Mouse (Mus musculus): ENCODE measurements at regions not wholly inside any gene's neighbourhood (a gene's known extent, or its start where the extent isn't known, plus 50 kb on each side); places are given as distances from the start of the nearest gene placed in this dataset.

DNA sequence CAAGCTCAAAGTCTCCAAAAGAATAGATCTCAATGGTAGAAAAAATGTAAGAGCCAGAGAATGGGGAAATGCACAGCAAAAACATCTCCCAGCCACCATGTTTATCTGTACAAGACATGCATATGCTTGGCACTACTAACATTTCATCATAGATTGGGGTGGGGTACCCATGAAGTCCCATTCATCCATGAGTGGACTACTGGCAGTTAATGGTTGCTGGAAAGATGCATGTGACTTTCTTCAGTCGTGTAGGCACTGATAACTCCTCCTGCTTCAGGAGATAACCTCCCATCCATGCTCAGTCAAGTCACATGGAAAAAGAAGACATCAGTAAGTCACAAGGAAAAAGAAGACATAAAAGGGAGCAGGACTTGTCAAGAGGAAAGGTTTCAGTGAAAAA lies 65.3 kb downstream of the Lpar4 start:
- H3K36me3 ChIP-seq (ENCODE audit: control insufficient read depth, insufficient read depth, low read length, poor library complexity, severe bottlenecking) = no peaks in the 10 kb centered on the region
- H3K27me3 ChIP-seq (ENCODE audit: control insufficient read depth, insufficient read depth, low read length, poor library complexity, severe bottlenecking) = no peaks in the 10 kb centered on the region
- no peak for DNase-seq (ENCODE audit: low read depth, low spot score)

DNA sequence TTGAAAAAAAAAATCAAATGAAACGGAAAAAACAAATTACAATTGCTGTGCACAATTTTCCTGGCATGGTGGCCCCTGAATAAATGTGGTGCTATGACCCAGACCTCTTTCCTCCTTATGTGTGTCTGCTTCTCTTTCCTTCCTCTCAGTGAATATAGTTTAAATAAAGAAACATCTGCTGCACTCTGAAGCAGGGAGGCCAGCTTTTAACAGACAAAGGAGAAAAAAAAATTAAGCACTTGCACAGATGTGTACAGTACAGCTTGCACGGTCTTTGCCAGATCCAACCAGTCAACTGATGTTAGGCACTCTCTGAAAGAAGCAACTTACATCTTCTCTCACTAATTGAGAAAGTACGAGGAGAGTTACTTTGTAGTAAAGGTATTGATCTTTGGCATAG lies 66.4 kb downstream of the Lpar4 start:
- DNase-seq (ENCODE audit: low read depth, low spot score) = no peak
- no peaks in the 10 kb centered on the region for H3K27me3 ChIP-seq (ENCODE audit: control insufficient read depth, insufficient read depth, low read length, poor library complexity, severe bottlenecking)
- H3K36me3 ChIP-seq (ENCODE audit: control insufficient read depth, insufficient read depth, low read length, poor library complexity, severe bottlenecking) = no peaks in the 10 kb centered on the region

DNA sequence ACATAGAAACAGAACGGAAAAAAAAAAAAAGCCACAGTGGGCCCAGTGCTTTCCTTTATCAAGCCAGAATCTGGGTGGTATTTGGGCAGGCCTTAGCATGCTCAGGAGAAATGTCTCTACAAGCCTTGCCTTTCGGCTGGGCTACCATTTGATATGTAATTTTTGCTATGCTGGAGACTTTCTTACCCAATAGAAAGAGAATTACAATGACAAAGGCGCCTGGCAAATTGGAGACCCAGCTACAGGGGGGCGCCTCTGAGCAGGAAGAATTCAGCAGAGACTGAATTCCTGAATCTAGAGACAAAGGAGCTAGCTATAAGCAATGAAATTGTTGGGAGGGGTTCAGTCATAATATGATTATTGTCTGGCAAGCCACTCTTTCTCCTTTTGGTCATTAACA lies 67.4 kb downstream of the Lpar4 start:
- Histone ChIP-seq H3K36me3 (ENCODE audit: control insufficient read depth, insufficient read depth, low read length, poor library complexity, severe bottlenecking) (no peaks in the 10 kb centered on the region), H3K27me3 (ENCODE audit: control insufficient read depth, insufficient read depth, low read length, poor library complexity, severe bottlenecking) (no peaks in the 10 kb centered on the region)
- no peak for DNase-seq (ENCODE audit: low read depth, low spot score)

DNA sequence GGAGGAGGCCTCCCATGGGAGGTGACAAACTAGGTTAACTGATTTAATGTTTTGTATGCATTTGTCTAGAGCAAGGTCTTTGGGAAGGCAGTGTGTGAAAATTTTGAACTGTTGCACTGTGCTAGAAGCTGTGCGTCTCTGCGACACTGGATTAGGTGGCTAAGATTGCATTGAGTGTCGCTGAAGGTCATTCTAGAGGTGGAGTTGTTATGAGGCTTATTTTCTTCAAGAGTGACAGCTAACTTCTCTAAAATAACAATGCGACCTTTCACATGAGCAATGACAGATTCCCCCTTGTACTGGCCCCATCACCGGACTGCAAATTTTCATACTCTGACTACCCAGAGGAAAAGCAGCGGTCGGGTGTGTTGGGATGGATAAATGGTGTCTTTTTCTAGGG lies 83.8 kb upstream of the P2ry10 start:
- DNase-seq (ENCODE audit: low read depth, low spot score) = no peak
- Histone ChIP-seq H3K36me3 (ENCODE audit: control insufficient read depth, insufficient read depth, low read length, poor library complexity, severe bottlenecking) (no peaks in the 10 kb centered on the region), H3K27me3 (ENCODE audit: control insufficient read depth, insufficient read depth, low read length, poor library complexity, severe bottlenecking) (no peaks in the 10 kb centered on the region)

DNA sequence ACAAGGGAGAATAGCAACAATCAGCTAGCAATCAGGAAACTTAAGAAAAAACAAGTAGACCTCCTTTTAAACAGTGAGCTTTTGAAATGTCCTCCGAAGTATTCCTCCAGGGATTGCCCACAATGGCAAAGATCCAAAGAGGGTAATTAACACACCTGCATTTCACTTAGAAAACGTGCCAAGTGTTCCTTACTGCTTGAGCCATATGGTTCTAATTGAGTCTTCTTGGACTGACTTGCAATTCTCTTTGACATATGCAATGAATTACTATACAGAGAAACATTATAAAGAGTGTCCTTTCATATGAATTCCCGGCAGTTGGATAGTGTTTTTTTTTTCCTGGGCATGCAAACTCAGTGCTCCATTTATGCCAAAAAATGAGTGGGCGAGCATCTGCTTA lies 79.3 kb upstream of the P2ry10 start:
- DNase-seq (ENCODE audit: low read depth, low spot score) = no peak
- H3K36me3 ChIP-seq (ENCODE audit: control insufficient read depth, insufficient read depth, low read length, poor library complexity, severe bottlenecking) = no peaks in the 10 kb centered on the region
- H3K27me3 ChIP-seq (ENCODE audit: control insufficient read depth, insufficient read depth, low read length, poor library complexity, severe bottlenecking) = no peaks in the 10 kb centered on the region

DNA sequence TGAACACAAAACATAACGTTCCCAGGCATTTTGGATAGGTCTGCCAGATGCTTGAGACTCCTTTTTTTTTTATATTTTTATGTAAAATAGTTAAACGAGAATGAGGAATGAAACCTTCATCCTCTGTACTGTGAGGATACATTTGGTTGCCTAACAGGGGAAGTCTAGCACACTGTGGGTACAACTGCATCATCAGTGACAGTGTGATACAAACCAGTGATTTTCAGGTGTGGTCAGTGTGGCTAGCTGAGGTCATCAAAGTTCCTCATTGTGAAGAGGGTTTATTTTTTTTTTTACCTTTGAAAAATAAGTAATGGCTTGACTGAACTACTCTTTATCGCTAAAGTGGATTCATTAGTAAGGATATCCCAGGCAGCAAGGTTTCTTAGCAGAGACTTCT lies 75.7 kb upstream of the P2ry10 start:
- H3K36me3 ChIP-seq (ENCODE audit: control insufficient read depth, insufficient read depth, low read length, poor library complexity, severe bottlenecking) = no peaks in the 10 kb centered on the region
- peak; percentile 63 for DNase-seq (ENCODE audit: low read depth, low spot score)
- no peaks in the 10 kb centered on the region for H3K27me3 ChIP-seq (ENCODE audit: control insufficient read depth, insufficient read depth, low read length, poor library complexity, severe bottlenecking)

DNA sequence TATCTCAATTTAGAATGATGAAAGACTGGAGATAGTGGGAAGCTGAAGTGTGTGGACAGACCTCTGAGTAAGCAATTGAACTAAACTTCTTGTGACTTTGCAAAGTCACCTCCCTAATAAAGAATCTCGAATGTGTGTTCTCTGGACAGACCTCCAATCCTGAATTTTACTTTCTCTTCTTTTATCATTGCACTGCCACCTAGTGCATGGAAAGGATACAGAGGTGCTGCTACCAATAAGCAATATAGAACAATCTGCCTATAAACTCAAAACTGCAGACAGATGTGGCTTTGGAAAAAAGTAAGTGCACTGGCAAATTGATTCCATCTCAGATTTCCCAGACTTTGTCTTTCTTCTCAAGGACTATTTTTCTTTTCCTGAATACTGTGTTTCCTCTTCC lies 73.0 kb upstream of the P2ry10 start:
- no peaks in the 10 kb centered on the region for H3K36me3 ChIP-seq (ENCODE audit: control insufficient read depth, insufficient read depth, low read length, poor library complexity, severe bottlenecking)
- peak; percentile 25 for DNase-seq (ENCODE audit: low read depth, low spot score)
- no peaks in the 10 kb centered on the region for H3K27me3 ChIP-seq (ENCODE audit: control insufficient read depth, insufficient read depth, low read length, poor library complexity, severe bottlenecking)

DNA sequence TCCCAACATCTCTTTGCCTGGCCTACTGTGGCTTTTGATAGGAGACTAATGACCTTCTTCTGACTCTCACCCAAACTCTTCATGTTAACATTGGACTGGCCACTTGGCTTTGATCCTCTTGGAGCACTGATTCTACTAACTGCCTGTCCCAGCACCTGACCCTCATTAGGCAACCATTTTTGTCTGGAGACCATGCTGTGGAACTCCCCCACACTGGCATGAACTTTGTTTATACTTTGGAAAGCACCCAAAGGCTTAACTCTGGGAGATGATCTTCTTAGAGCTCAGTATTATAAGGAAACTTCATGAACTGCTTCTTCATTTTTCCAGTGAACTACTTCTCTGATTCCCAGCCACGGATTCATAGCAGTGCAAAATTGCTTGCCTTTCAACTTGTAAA lies 56.6 kb upstream of the P2ry10 start:
- no peak for DNase-seq (ENCODE audit: low read depth, low spot score)
- Histone ChIP-seq H3K36me3 (ENCODE audit: control insufficient read depth, insufficient read depth, low read length, poor library complexity, severe bottlenecking) (no peaks in the 10 kb centered on the region), H3K27me3 (ENCODE audit: control insufficient read depth, insufficient read depth, low read length, poor library complexity, severe bottlenecking) (no peaks in the 10 kb centered on the region)

DNA sequence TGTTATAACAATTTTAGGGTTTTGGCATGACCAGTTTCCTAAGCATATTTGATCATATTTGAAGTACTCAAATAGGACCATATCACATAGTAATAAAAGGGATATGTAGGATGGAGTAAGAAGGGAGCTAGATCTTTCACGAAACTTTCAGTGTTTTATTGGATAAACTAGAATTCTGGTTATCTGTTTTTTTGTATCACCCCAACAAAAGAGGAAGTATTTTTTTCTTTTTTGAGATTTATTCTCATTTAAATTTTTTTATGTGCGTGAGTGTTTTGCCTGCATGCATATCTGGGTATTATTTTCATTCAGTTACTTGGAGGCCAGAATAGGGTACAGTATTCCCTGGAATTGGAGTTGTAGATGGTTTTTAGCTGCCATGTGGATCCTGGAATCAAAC lies 50.3 kb upstream of the P2ry10 start:
- H3K36me3 ChIP-seq (ENCODE audit: control insufficient read depth, insufficient read depth, low read length, poor library complexity, severe bottlenecking) = no peaks in the 10 kb centered on the region
- no peaks in the 10 kb centered on the region for H3K27me3 ChIP-seq (ENCODE audit: control insufficient read depth, insufficient read depth, low read length, poor library complexity, severe bottlenecking)
- DNase-seq (ENCODE audit: low read depth, low spot score) = no peak

Data from splenic B cell, adult 2 months (primary cell).